Mouse (Mus musculus) bone marrow macrophage, adult 2 months (primary cell): ENCODE results near the gene Vps13d. TPM values are rescaled to one million over a fixed set of nuclear protein-coding genes. Genes with fewer than 3 reads are reported as not detected.
"Not testable (repeated sequence)": the region's sequence is repeated elsewhere in the genome, so short reads cannot be mapped to it uniquely, and the experiment has no call there.

ENCODE experiments used
- H3K27ac ChIP-seq: 2 replicates; pipeline ENCODE4 v1.5.1; 2012; ENCODE audit warnings: low read depth, low read length; ENCODE audit not compliant: insufficient read depth
- H3K4me1 ChIP-seq: 2 replicates; pipeline ENCODE4 v1.6.1; 2012; ENCODE audit warnings: low read length; ENCODE audit not compliant: control insufficient read depth, insufficient read depth
- H3K4me3 ChIP-seq: 2 replicates; pipeline ENCODE4 v1.5.1; 2012; ENCODE audit warnings: mild to moderate bottlenecking, low read length, moderate library complexity; ENCODE audit not compliant: insufficient read depth
- CTCF ChIP-seq: IDR thresholded peaks from 2 replicates; pipeline ENCODE4 v1.5.1; 2012; ENCODE audit warnings: low read depth, mild to moderate bottlenecking, low read length, moderate library complexity
- POLR2A ChIP-seq: IDR thresholded peaks from 2 replicates; pipeline ENCODE4 v1.6.1; 2012; ENCODE audit warnings: mild to moderate bottlenecking, low read depth, low read length, borderline replicate concordance
- polyA plus RNA-seq: library from polyadenylated mRNA; stranded (reverse); fragments of >200 nt; gene quantifications from 2 replicates; pipeline ENCODE4 v1.2.4, GENCODE M21; 2012; ENCODE audit not compliant: missing spikeins, insufficient read depth, insufficient read length

The Vps13d gene
- polyA plus RNA-seq, 1 experiment: 44.8 TPM

- no peak overlapping the region for H3K27ac ChIP-seq
- H3K4me3 ChIP-seq: no peak overlapping the region
- 0 out of 2 replicates have a peak, but pooled peaks have one; percentile 22 for TF ChIP-seq CTCF
- no peak for TF ChIP-seq POLR2A
- H3K4me1 ChIP-seq: peaks cover 34% of the 10 kb centered on the region
These were observed 1.8 kb upstream of the Vps13d start for GRCm38 (mm10) chr4:145196586-145196985.

GRCm38 (mm10) chr4:145195172-145195571 is 367 bp upstream of the Vps13d start:
- no peak for TF ChIP-seq POLR2A
- no peak for TF ChIP-seq CTCF
- Histone ChIP-seq H3K4me3 (no peak overlapping the region), H3K27ac (no peak overlapping the region), H3K4me1 (peaks cover 23% of the 10 kb centered on the region)

GRCm38 (mm10) chr4:145193991-145194511 is 754 bp downstream of the Vps13d start:
- no peak overlapping the region for H3K27ac ChIP-seq
- peaks cover 18% of the 10 kb centered on the region for H3K4me1 ChIP-seq
- no peak for TF ChIP-seq POLR2A
- TF ChIP-seq CTCF: no peak
- peak overlapping the region; percentile 78 for H3K4me3 ChIP-seq

- no peak overlapping the region for H3K27ac ChIP-seq
These were observed 1.4 kb downstream of the Vps13d start for GRCm38 (mm10) chr4:145193406-145193805.

GRCm38 (mm10) chr4:145192686-145193085 is 2.1 kb downstream of the Vps13d start:
- no peak overlapping the region for H3K27ac ChIP-seq
- H3K4me3 ChIP-seq: no peak overlapping the region
- peaks cover 18% of the 10 kb centered on the region for H3K4me1 ChIP-seq
- no peak for TF ChIP-seq POLR2A
- TF ChIP-seq CTCF: no peak

More at GRCm38 (mm10) chr4:145193406-145193805, 1.4 kb downstream of the Vps13d start:
- Histone ChIP-seq H3K4me3 (peak overlapping the region; percentile 78; the same call in 1 of the 2 replicates), H3K4me1 (peaks cover 18% of the 10 kb centered on the region)
- TF ChIP-seq CTCF: no peak
- TF ChIP-seq POLR2A: no peak

- peaks cover 8% of the 10 kb centered on the region for H3K4me1 ChIP-seq
- H3K27ac ChIP-seq: no peak overlapping the region
- no peak for TF ChIP-seq CTCF
- TF ChIP-seq POLR2A: no peak
These were observed 6.2 kb downstream of the Vps13d start for GRCm38 (mm10) chr4:145188561-145188960.

GRCm38 (mm10) chr4:145187619-145188018 is 7.2 kb downstream of the Vps13d start:
- peaks cover 4% of the 10 kb centered on the region for H3K4me1 ChIP-seq
- TF ChIP-seq CTCF (no peak), POLR2A (no peak)
- H3K4me3 ChIP-seq: no peak overlapping the region
- H3K27ac ChIP-seq: no peak overlapping the region

More at GRCm38 (mm10) chr4:145188561-145188960, 6.2 kb downstream of the Vps13d start:
- no peak overlapping the region for H3K4me3 ChIP-seq

GRCm38 (mm10) chr4:145178918-145179549 is 15.8 kb downstream of the Vps13d start:
- Histone ChIP-seq H3K4me1 (peaks cover 3% of the 10 kb centered on the region; the same call in 1 of the 2 replicates), H3K4me3 (no peak overlapping the region), H3K27ac (no peak overlapping the region)
- TF ChIP-seq POLR2A (no peak), CTCF (no peak)

GRCm38 (mm10) chr4:145165542-145165941 is 29.3 kb downstream of the Vps13d start:
- not testable (repeated sequence) for H3K27ac ChIP-seq, H3K4me3 ChIP-seq, H3K4me1 ChIP-seq

GRCm38 (mm10) chr4:145164111-145164510 is 30.7 kb downstream of the Vps13d start:
- Histone ChIP-seq H3K4me3 (no peak overlapping the region), H3K27ac (no peak overlapping the region), H3K4me1 (no peaks in the 10 kb centered on the region)
- TF ChIP-seq CTCF: no peak
- no peak for TF ChIP-seq POLR2A
